Mouse (Mus musculus) stomach, postnatal 0 days (tissue): ENCODE measurements around the gene Erlin1.

Source experiments
- CTCF ChIP-seq: IDR thresholded peaks from 2 replicates; pipeline ENCODE4 v1.5.1; 2016; ENCODE audit warnings: antibody characterized with exemption, low read depth, mild to moderate bottlenecking, moderate library complexity
- EP300 ChIP-seq: optimal IDR thresholded peaks from 2 replicates; pipeline ENCODE3; 2016; ENCODE audit warnings: antibody characterized with exemption

DNA sequence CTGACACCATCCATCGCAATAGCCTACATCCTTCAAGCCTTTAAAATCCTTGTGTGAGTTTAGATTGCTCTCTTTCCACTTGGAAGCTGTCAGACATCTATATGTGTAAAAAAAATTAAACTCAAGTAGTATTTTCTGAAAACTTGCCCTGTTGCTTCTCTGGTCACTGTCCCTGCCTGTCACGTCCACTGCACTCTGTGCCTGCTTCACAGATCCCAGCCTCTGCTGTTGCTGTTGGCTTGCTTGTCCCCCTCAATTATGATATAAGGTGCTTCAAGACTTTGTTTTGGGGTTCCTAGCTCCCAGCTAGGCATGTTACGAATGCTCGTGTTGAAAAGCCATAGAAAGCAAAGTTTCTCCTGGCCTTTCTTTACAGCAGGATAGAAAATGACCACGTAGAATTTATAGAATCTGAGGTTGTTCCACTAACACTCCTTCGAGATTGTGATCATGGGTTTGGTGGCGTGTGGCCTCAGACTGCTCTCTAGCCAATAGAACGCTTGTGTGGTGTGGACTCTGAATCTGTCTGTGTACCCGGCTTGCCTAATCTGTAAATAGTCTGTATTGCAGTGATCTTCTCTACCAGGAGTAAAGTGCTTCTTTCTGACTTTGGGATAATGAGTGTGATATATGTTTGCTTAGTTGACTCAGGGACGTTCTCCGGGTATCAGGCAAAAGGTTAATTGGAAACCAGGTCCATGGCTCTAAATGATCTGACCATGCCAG lies 70.6 kb downstream of the Erlin1 start:
- TF ChIP-seq CTCF (no peak), EP300 (no peak)
